Mouse (Mus musculus) layer of hippocampus, adult 9-10 months (tissue): ENCODE data around the gene Tbcel.
A peak's percentile ranks its signal among the peaks of the same experiment; 100 is the strongest.

Experiments used
- DNase-seq: peaks from one replicate; pipeline ENCODE4 v3.0.0; 2022; ENCODE audit warnings: low spot score

The Tbcel gene

GRCm38 (mm10) chr9:42507709-42508108, at the start of gene Tbcel:
TSS of gene Tbcel (minus strand) at chr9:42507809.
- no peak for DNase-seq

- no peak for DNase-seq
Observed at GRCm38 (mm10) chr9:42555186-42555585, 47.6 kb upstream of the Tbcel start.

- DNase-seq: no peak
Observed at GRCm38 (mm10) chr9:42550116-42550515, 42.5 kb upstream of the Tbcel start.

GRCm38 (mm10) chr9:42548981-42549380, 41.4 kb upstream of the Tbcel start:
- DNase-seq: no peak

GRCm38 (mm10) chr9:42544521-42544920, 36.9 kb upstream of the Tbcel start:
- no peak for DNase-seq

- DNase-seq: no peak
Observed at GRCm38 (mm10) chr9:42533491-42533890, 25.9 kb upstream of the Tbcel start.

- no peak for DNase-seq
Observed at GRCm38 (mm10) chr9:42533041-42533440, 25.4 kb upstream of the Tbcel start.

GRCm38 (mm10) chr9:42531951-42532350, 24.3 kb upstream of the Tbcel start:
- DNase-seq: no peak

- no peak for DNase-seq
Observed at GRCm38 (mm10) chr9:42530221-42531152, 22.9 kb upstream of the Tbcel start.

GRCm38 (mm10) chr9:42520587-42521084, 13.0 kb upstream of the Tbcel start:
- DNase-seq: no peak

- DNase-seq: no peak
Observed at GRCm38 (mm10) chr9:42518163-42518562, 10.6 kb upstream of the Tbcel start.

GRCm38 (mm10) chr9:42513159-42513558, 5.5 kb upstream of the Tbcel start:
- no peak for DNase-seq

- DNase-seq: no peak
Observed at GRCm38 (mm10) chr9:42512312-42512711, 4.7 kb upstream of the Tbcel start.

- DNase-seq: no peak
Observed at GRCm38 (mm10) chr9:42508235-42508634, 626 bp upstream of the Tbcel start.

- DNase-seq: no peak
Observed at GRCm38 (mm10) chr9:42507022-42507421, 587 bp downstream of the Tbcel start.

GRCm38 (mm10) chr9:42504971-42505510, 2.6 kb downstream of the Tbcel start:
- DNase-seq: no peak

GRCm38 (mm10) chr9:42504559-42504958, 3.0 kb downstream of the Tbcel start:
- DNase-seq: no peak

GRCm38 (mm10) chr9:42503709-42504108, 3.9 kb downstream of the Tbcel start:
- no peak for DNase-seq

GRCm38 (mm10) chr9:42496296-42496695, 11.3 kb downstream of the Tbcel start:
- no peak for DNase-seq

- DNase-seq: peak; percentile 42
Observed at GRCm38 (mm10) chr9:42491780-42492179, 15.8 kb downstream of the Tbcel start.

GRCm38 (mm10) chr9:42490589-42491382, 16.8 kb downstream of the Tbcel start:
- no peak for DNase-seq

- DNase-seq: no peak
Observed at GRCm38 (mm10) chr9:42488071-42488470, 19.5 kb downstream of the Tbcel start.
